Mouse (Mus musculus) right cerebral cortex, postnatal 14 days (tissue): ENCODE measurements around the gene Col6a4.

Experiments used
- DNase-seq: peaks from one replicate; pipeline ENCODE4 v3.0.0; 2022

Gene Col6a4

GRCm38 (mm10) chr9:106071651-106072050, 24.9 kb downstream of the Col6a4 start:
- DNase-seq, result no peak

GRCm38 (mm10) chr9:106053446-106053845, 43.1 kb downstream of the Col6a4 start:
- DNase-seq, result no peak

GRCm38 (mm10) chr9:106043921-106044503, 52.6 kb downstream of the Col6a4 start:
- DNase-seq, result no peak

GRCm38 (mm10) chr9:106039915-106040659, 56.5 kb downstream of the Col6a4 start:
- no peak for DNase-seq

GRCm38 (mm10) chr9:106039276-106039675, 57.3 kb downstream of the Col6a4 start:
- DNase-seq, result no peak

- DNase-seq, result peak; percentile 67
These were observed 57.7 kb downstream of the Col6a4 start for GRCm38 (mm10) chr9:106038865-106039264.

- no peak for DNase-seq
These were observed 80.9 kb downstream of the Col6a4 start for GRCm38 (mm10) chr9:106015666-106016065.

- DNase-seq, result no peak
These were observed 83.4 kb downstream of the Col6a4 start for GRCm38 (mm10) chr9:106013139-106013538.

GRCm38 (mm10) chr9:105997955-105998354, 98.6 kb downstream of the Col6a4 start:
- no peak for DNase-seq

- DNase-seq, result no peak
These were observed 104.2 kb downstream of the Col6a4 start for GRCm38 (mm10) chr9:105992425-105992824.

GRCm38 (mm10) chr9:105990099-105990498, 106.5 kb downstream of the Col6a4 start:
- no peak for DNase-seq

GRCm38 (mm10) chr9:105989468-105989867, 107.1 kb downstream of the Col6a4 start:
- no peak for DNase-seq

- DNase-seq, result peak; percentile 14
These were observed 108.5 kb downstream of the Col6a4 start for GRCm38 (mm10) chr9:105988096-105988495.

- no peak for DNase-seq
These were observed 111.6 kb downstream of the Col6a4 start for GRCm38 (mm10) chr9:105984931-105985519.

- no peak for DNase-seq
These were observed 118.1 kb downstream of the Col6a4 start for GRCm38 (mm10) chr9:105978479-105978878.

- DNase-seq, result no peak
These were observed 119.7 kb downstream of the Col6a4 start for GRCm38 (mm10) chr9:105976871-105977270.

- no peak for DNase-seq
These were observed 120.3 kb downstream of the Col6a4 start for GRCm38 (mm10) chr9:105976314-105976713.

- no peak for DNase-seq
These were observed 122.8 kb downstream of the Col6a4 start for GRCm38 (mm10) chr9:105973736-105974135.

GRCm38 (mm10) chr9:105972031-105972430, 124.6 kb downstream of the Col6a4 start:
- no peak for DNase-seq

GRCm38 (mm10) chr9:105971351-105971894, 125.2 kb downstream of the Col6a4 start:
- DNase-seq, result no peak

- no peak for DNase-seq
These were observed 125.7 kb downstream of the Col6a4 start for GRCm38 (mm10) chr9:105970901-105971300.

- DNase-seq, result no peak
These were observed 128.6 kb downstream of the Col6a4 start for GRCm38 (mm10) chr9:105967976-105968375.

GRCm38 (mm10) chr9:105960533-105960932, 136.1 kb downstream of the Col6a4 start, which contains the start of gene Col6a5:
Gene Col6a5 (minus strand): TSS chr9:105960643.
- no peak for DNase-seq

GRCm38 (mm10) chr9:105959116-105959515, 137.5 kb downstream of the Col6a4 start:
- no peak for DNase-seq
